Mouse (Mus musculus): ENCODE results near the gene Fam3c. TPM values are rescaled to one million over a fixed set of nuclear protein-coding genes. Genes with fewer than 3 reads are reported as not detected.

The Fam3c gene
- polyA plus RNA-seq, 1 experiment from 2014 or later = 33.7 TPM

DNA sequence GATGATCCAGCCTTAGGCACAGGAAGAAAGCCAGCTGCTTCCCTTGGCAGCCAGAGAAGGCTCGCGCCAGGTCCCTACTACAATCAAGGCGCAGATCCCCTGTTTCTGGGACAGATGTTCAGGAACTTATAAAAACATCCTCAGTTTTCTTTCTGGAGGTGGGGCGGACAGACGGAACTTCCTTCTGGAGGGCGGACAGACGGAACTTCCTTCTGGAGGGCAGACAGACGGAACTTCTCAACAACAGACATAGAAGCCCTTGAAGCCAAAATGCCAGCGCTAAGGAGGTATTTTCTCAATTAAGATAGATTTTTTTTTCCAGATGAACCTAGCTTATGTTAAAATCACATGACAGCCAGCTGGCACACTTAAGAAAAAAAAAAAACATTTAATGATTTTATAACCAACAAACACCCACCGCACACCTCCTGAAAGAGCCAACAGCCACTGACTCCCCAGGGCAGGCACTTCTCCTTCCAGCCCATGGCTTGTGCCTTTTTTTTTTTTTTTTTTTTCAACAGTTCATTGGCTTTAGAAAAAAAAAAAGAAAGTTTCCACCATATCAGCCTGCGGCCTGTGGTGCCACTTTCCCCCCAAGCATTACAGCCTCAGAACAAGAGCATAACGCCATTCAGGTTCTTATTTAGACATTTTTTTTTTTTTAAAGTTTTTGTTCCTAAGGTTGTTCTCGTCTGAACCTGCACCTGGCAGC, 34.8 kb upstream of the Fam3c start:
- no peaks in the 10 kb centered on the region for H3K36me3 ChIP-seq (ENCODE audit: control insufficient read depth, insufficient read depth, low read length)
- 77% methylated on average over 13 of the region's 13 CpGs for WGBS
- H3K9me3 ChIP-seq (ENCODE audit: control insufficient read depth, low read length) = no peaks in the 10 kb centered on the region
- ATAC-seq (replicated peaks; ENCODE audit: low FRiP score) (no peak), DNase-seq (ENCODE audit: low spot score) (no peak)
- no peak overlapping the region for H3K4me2 ChIP-seq
- H3K27ac ChIP-seq (ENCODE audit: low read depth, low read length) = no peak overlapping the region
- H3K4me3 ChIP-seq (ENCODE audit: low read depth, low read length) = no peak overlapping the region
- no peaks in the 10 kb centered on the region for H3K4me1 ChIP-seq (replicated peaks; ENCODE audit: control insufficient read depth, insufficient read depth, low read length)
- no peaks in the 10 kb centered on the region for H3K27me3 ChIP-seq (replicated peaks; ENCODE audit: control insufficient read depth, insufficient read depth, low read length)
- H3K9ac ChIP-seq (ENCODE audit: low read depth, low read length) = no peak overlapping the region

DNA sequence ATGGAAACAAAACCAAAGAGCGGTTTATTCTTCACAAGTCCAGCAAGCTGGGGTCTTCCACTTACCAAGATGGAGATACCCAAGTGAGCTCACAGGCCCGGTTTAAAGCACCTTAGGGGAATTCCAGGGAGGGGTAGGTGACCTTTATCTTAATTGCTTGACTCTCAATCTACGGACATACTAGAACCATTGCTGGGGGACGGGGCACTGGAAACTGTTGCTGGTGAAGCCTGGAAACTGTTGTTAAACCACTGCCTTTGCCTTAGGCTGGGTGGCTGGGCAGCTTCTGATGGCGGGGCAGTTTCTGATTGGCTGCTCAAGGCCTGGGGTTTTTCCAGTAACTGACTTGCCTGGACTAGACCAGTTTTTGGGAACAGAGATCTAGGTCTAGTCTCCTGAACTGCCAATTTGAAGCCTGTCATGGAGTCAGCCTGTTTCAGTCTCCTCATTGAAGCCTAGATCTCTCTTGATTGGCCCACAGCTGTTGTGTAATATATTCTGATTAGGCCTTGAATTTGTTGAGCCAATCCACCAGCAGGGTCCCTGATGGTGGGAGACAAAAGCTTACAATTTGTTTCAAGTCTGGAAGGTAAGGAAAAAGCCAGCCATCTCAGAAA, 29.3 kb upstream of the Fam3c start:
- WGBS = 83% methylated on average over 5 of the region's 5 CpGs
- DNase-seq (ENCODE audit: low spot score) = no peak
- H3K4me3 ChIP-seq (ENCODE audit: low read depth, low read length) = no peak overlapping the region

DNA sequence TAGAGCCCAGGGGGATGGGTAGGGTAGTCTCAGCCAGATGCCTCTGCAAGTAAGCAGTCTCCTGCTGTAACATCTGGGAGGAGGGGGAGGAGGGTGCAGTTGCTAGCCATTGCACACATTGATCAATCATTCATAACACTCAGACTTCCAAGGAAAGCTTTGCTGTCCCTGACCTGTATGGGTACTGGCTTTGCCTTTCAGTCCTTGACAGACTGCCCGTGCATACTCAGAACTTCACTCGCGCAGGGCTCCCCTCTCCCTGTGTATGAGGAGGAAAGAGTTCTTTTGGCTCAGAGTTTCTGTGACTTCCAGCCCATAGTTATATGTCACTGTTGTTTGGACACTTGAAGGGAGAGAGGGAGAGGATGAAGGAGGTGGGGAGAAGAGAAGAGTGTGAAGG, 24.2 kb upstream of the Fam3c start:
- no peaks in the 10 kb centered on the region for H3K36me3 ChIP-seq (ENCODE audit: control insufficient read depth, insufficient read depth, low read length)
- no peak for ATAC-seq (replicated peaks; ENCODE audit: low FRiP score)
- no peaks in the 10 kb centered on the region for H3K4me1 ChIP-seq (replicated peaks; ENCODE audit: control insufficient read depth, insufficient read depth, low read length)
- H3K4me2 ChIP-seq = no peak overlapping the region
- no peak overlapping the region for H3K27ac ChIP-seq (ENCODE audit: low read depth, low read length)
- no peak overlapping the region for H3K4me3 ChIP-seq (ENCODE audit: low read depth, low read length)
- H3K27me3 ChIP-seq (replicated peaks; ENCODE audit: control insufficient read depth, insufficient read depth, low read length) = no peaks in the 10 kb centered on the region
- DNase-seq (ENCODE audit: low spot score) = no peak
- WGBS = 91% methylated on average over 3 of the region's 3 CpGs
- H3K9me3 ChIP-seq (ENCODE audit: control insufficient read depth, low read length) = no peaks in the 10 kb centered on the region
- no peak overlapping the region for H3K9ac ChIP-seq (ENCODE audit: low read depth, low read length)

More for the DNA sequence above, 29.3 kb upstream of the Fam3c start:
- Histone ChIP-seq H3K27me3 (replicated peaks; ENCODE audit: control insufficient read depth, insufficient read depth, low read length) (no peaks in the 10 kb centered on the region), H3K4me2 (no peak overlapping the region), H3K9me3 (ENCODE audit: control insufficient read depth, low read length) (no peaks in the 10 kb centered on the region), H3K4me1 (replicated peaks; ENCODE audit: control insufficient read depth, insufficient read depth, low read length) (no peaks in the 10 kb centered on the region), H3K27ac (ENCODE audit: low read depth, low read length) (no peak overlapping the region), H3K9ac (ENCODE audit: low read depth, low read length) (no peak overlapping the region), H3K36me3 (ENCODE audit: control insufficient read depth, insufficient read depth, low read length) (no peaks in the 10 kb centered on the region)
- ATAC-seq (replicated peaks; ENCODE audit: low FRiP score) = no peak

DNA sequence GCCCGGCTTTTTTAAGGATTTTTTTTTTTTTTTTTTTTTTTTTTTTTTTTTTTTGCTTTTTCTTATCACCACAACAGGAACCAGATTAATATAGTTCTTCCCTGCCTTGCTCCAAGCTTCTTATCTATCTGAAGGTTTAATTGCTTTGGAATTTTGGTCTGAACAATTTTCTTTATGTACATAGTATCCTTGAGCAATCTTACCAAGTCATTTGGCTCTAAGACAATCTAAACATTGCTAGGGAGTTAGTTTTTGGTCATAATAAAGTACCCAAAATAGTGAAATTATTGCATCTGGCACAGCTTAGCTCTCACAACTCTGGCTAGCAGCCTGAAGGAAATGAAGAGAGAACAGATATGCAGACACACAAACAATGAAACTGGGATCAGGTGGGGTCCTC, 23.8 kb upstream of the Fam3c start:
- Histone ChIP-seq H3K27ac (ENCODE audit: low read depth, low read length) (no peak overlapping the region), H3K4me1 (replicated peaks; ENCODE audit: control insufficient read depth, insufficient read depth, low read length) (no peaks in the 10 kb centered on the region), H3K27me3 (replicated peaks; ENCODE audit: control insufficient read depth, insufficient read depth, low read length) (no peaks in the 10 kb centered on the region), H3K9me3 (ENCODE audit: control insufficient read depth, low read length) (no peaks in the 10 kb centered on the region), H3K4me3 (ENCODE audit: low read depth, low read length) (no peak overlapping the region), H3K9ac (ENCODE audit: low read depth, low read length) (no peak overlapping the region), H3K36me3 (ENCODE audit: control insufficient read depth, insufficient read depth, low read length) (no peaks in the 10 kb centered on the region), H3K4me2 (no peak overlapping the region)
- ATAC-seq (replicated peaks; ENCODE audit: low FRiP score) (no peak), DNase-seq (ENCODE audit: low spot score) (no peak)
- 84% methylated on average over 1 of the region's 1 CpGs for WGBS

DNA sequence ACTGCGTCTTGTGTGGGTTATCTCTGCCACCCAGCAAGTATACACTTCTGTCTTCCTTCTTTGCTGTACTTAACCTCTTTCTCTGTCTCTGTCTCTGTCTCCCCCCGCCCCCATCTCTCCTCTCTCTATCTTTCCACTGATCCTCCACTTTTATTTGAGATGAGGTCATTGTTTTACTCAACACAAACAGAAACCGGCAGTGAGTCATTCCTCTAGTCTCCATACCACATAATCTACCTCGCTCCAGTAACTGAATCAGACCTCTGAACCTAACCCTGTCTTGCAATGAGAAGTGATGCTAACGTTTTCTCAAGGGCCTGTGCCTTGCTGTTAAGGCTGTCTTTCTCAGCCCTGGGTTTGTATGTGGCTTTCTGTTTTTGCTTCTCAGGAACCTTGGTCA, 22.4 kb upstream of the Fam3c start:
- ATAC-seq (replicated peaks; ENCODE audit: low FRiP score) (no peak), DNase-seq (ENCODE audit: low spot score) (no peak)
- H3K4me2 ChIP-seq = no peak overlapping the region
- WGBS = 51% methylated on average over 5 of the region's 5 CpGs
- H3K4me3 ChIP-seq (ENCODE audit: low read depth, low read length) = no peak overlapping the region
- no peaks in the 10 kb centered on the region for H3K4me1 ChIP-seq (replicated peaks; ENCODE audit: control insufficient read depth, insufficient read depth, low read length)
- no peaks in the 10 kb centered on the region for H3K36me3 ChIP-seq (ENCODE audit: control insufficient read depth, insufficient read depth, low read length)
- H3K9me3 ChIP-seq (ENCODE audit: control insufficient read depth, low read length) = no peaks in the 10 kb centered on the region
- H3K9ac ChIP-seq (ENCODE audit: low read depth, low read length) = no peak overlapping the region
- H3K27ac ChIP-seq (ENCODE audit: low read depth, low read length) = no peak overlapping the region
- H3K27me3 ChIP-seq (replicated peaks; ENCODE audit: control insufficient read depth, insufficient read depth, low read length) = no peaks in the 10 kb centered on the region

DNA sequence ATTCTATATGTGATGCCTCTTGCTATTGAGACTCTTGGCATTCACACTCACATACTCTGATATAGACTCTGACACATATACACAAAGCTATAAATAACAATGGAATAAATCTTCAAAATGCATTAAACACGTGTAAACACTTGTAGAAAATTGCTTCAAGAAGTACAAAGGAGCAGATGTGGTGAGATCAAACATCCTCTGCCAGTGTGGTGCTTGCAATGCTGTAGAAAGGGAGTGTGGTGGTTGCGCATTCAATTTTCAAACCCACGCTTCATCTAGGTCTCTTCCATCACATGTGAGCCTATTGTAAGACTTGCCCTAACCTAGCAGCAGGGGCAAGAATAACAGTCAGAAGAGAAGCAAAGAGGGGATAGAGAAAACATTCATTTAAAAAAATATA, 18.7 kb upstream of the Fam3c start:
- Histone ChIP-seq H3K36me3 (ENCODE audit: control insufficient read depth, insufficient read depth, low read length) (no peaks in the 10 kb centered on the region), H3K27ac (ENCODE audit: low read depth, low read length) (no peak overlapping the region), H3K27me3 (replicated peaks; ENCODE audit: control insufficient read depth, insufficient read depth, low read length) (no peaks in the 10 kb centered on the region), H3K4me1 (replicated peaks; ENCODE audit: control insufficient read depth, insufficient read depth, low read length) (no peaks in the 10 kb centered on the region), H3K4me2 (no peak overlapping the region), H3K9me3 (ENCODE audit: control insufficient read depth, low read length) (no peaks in the 10 kb centered on the region), H3K9ac (ENCODE audit: low read depth, low read length) (no peak overlapping the region), H3K4me3 (ENCODE audit: low read depth, low read length) (no peak overlapping the region)
- DNase-seq (ENCODE audit: low spot score) (no peak), ATAC-seq (replicated peaks; ENCODE audit: low FRiP score) (no peak)
- 75% methylated on average over 3 of the region's 3 CpGs for WGBS

DNA sequence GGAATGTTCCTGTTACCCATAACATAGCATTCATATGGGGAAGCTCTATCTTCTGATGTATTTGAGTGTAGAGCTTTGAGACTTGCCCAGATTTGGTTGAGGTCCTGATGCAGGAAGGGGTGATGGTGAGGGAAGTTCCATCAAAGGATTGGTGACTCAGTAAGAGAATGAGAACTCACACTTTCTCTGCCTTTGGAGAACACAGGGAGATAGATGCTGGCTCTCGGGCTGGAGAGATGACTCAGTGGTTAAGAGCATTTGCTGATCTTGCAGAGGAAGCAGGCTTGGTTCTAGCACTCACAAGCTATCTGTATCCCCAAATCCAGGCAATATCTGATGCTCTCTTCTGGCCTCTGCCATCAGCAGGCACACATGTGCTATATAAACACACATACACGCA, 17.4 kb upstream of the Fam3c start:
- H3K9me3 ChIP-seq (ENCODE audit: control insufficient read depth, low read length) = no peaks in the 10 kb centered on the region
- H3K4me3 ChIP-seq (ENCODE audit: low read depth, low read length) = no peak overlapping the region
- DNase-seq (ENCODE audit: low spot score) (no peak), ATAC-seq (replicated peaks; ENCODE audit: low FRiP score) (no peak)
- no peak overlapping the region for H3K27ac ChIP-seq (ENCODE audit: low read depth, low read length)
- no peaks in the 10 kb centered on the region for H3K36me3 ChIP-seq (ENCODE audit: control insufficient read depth, insufficient read depth, low read length)
- no peaks in the 10 kb centered on the region for H3K27me3 ChIP-seq (replicated peaks; ENCODE audit: control insufficient read depth, insufficient read depth, low read length)
- H3K9ac ChIP-seq (ENCODE audit: low read depth, low read length) = no peak overlapping the region
- no peaks in the 10 kb centered on the region for H3K4me1 ChIP-seq (replicated peaks; ENCODE audit: control insufficient read depth, insufficient read depth, low read length)
- no peak overlapping the region for H3K4me2 ChIP-seq
- 70% methylated on average over 2 of the region's 2 CpGs for WGBS

DNA sequence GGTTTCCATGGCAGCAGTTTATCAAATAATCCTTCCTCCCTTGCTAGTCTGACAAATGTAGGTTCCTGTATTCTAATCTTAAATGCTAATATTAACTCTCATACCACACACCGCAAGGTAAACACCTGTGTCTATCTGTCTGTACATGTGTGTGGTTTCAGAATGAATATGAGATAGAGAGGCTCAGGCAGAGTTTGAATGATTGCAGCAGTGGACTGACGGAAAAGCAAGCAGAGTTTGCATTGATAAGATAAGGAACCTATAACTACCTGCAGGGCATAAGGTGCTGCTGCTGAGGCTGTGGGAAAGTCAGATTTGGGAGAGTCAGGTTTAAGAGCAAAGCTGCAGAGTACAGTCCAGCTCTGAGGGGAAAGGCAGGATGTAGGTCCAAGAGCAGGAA, 10.9 kb upstream of the Fam3c start:
- DNase-seq (ENCODE audit: low spot score) (no peak), ATAC-seq (replicated peaks; ENCODE audit: low FRiP score) (no peak)
- no peak overlapping the region for H3K27ac ChIP-seq (ENCODE audit: low read depth, low read length)
- H3K27me3 ChIP-seq (replicated peaks; ENCODE audit: control insufficient read depth, insufficient read depth, low read length) = no peaks in the 10 kb centered on the region
- H3K9ac ChIP-seq (ENCODE audit: low read depth, low read length) = no peak overlapping the region
- WGBS = 50% methylated on average over 2 of the region's 2 CpGs
- H3K4me1 ChIP-seq (replicated peaks; ENCODE audit: control insufficient read depth, insufficient read depth, low read length) = 0 out of 2 replicates have a peak, but pooled peaks cover 2% of the 10 kb centered on the region
- H3K9me3 ChIP-seq (ENCODE audit: control insufficient read depth, low read length) = no peaks in the 10 kb centered on the region
- H3K4me2 ChIP-seq = no peak overlapping the region
- H3K36me3 ChIP-seq (ENCODE audit: control insufficient read depth, insufficient read depth, low read length) = no peaks in the 10 kb centered on the region
- H3K4me3 ChIP-seq (ENCODE audit: low read depth, low read length) = no peak overlapping the region

DNA sequence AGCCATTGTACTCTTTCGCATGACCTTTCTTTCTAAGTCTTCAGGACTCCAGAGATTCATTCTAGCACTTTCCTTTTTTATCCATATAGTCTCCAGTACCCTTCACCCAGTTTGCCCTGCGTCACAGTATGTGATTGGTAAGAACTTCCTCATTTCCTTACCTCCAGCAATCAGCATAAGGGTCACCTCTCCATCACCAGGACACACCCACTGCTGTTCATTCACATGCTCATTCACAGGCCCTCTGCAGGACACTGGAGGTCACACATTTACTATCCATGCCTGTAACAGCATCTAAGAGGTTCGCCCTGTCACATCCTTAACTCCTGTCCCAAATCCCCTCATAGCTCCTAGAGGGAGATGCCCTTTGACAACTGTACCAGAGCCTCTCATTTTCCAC, 7.5 kb upstream of the Fam3c start:
- WGBS = 69% methylated on average over 3 of the region's 3 CpGs
- 0 out of 2 replicates have a peak, but pooled peaks cover 2% of the 10 kb centered on the region for H3K4me1 ChIP-seq (replicated peaks; ENCODE audit: control insufficient read depth, insufficient read depth, low read length)

More for the DNA sequence above, 7.5 kb upstream of the Fam3c start:
- Histone ChIP-seq H3K36me3 (ENCODE audit: control insufficient read depth, insufficient read depth, low read length) (no peaks in the 10 kb centered on the region), H3K4me2 (no peak overlapping the region), H3K27ac (ENCODE audit: low read depth, low read length) (no peak overlapping the region), H3K9me3 (ENCODE audit: control insufficient read depth, low read length) (no peaks in the 10 kb centered on the region), H3K9ac (ENCODE audit: low read depth, low read length) (no peak overlapping the region), H3K4me3 (ENCODE audit: low read depth, low read length) (no peak overlapping the region), H3K27me3 (replicated peaks; ENCODE audit: control insufficient read depth, insufficient read depth, low read length) (no peaks in the 10 kb centered on the region)
- DNase-seq (ENCODE audit: low spot score) (no peak), ATAC-seq (replicated peaks; ENCODE audit: low FRiP score) (no peak)

Measured in liver, embryonic 11.5 days (tissue).